Mouse (Mus musculus) left cerebral cortex, postnatal 25 days (tissue): Measurements from ENCODE around the gene Spink4. TPM values are rescaled to one million over a fixed set of nuclear protein-coding genes. Genes with fewer than 3 reads are reported as not detected.

Experiments
- DNase-seq, 2 experiments: peaks; one replicate each; pipeline ENCODE4 v3.0.0; 2022; ENCODE audit warnings: low spot score in 2 of 2, mixed read lengths in 1 of 2
- intact Hi-C: fragments of 180-260 bp; cut with DNase I; formaldehyde crosslinking; loops from one replicate; pipeline ENCODE4 v1.15.1; 2025
- total RNA-seq, 2 experiments: library from RNA; stranded (reverse); gene quantifications; 2 replicates each; pipeline ENCODE4 v1.2.3; 2021

Gene Spink4
- total RNA-seq, 2 experiments from 2014 or later, result not detected

- DNase-seq, result peak; percentile 95 to 99
- intact Hi-C loops, result no loop called here
Measured at GRCm38 (mm10) chr4:40948160-40948708, 28.4 kb downstream of the Spink4 start, which contains the start of the genes Bag1 and Chmp5. Bag1 (minus strand) TSS chr4:40948294. Chmp5 (plus strand) TSS chr4:40948407.

DNA sequence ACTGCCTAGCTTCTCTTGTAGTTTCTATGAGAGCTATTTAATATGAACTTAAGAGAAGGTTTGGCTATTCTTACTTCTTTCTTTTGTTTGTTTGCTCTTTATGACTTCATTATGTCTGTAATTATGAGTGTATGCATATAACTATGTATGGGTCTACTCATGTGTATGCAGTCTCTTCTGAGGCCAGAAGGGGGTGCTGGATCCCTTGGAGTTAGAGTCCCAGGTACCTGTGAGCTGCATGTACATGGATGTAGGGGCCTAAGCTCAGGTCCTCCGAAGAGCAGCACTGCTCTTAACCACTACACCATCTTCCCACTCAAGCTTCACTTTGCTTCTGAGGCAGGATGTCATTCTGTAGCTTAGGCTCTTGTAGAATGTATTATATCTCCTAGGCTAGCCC is 33.7 kb downstream of the Spink4 start:
- intact Hi-C loops, result no loop called here
- DNase-seq, result no peak

DNA sequence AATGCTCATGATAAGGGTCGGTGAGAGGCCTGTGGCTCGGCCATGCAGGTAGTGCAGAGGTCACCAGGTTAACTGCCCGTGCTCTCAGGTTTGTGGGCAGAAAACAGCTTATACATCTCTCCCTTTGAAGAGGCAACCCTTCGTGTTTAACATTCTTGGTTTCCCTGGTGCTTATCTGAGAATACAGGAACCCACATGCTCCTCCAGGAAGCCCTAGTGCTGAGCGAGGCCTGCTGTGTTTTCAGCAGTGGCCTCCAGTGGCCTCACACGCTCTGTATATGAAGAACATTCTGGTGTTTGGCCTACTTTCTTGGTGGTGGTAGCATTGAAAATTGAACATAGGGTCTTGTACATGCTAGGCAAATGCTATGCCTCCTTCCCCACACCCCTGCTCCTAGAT is 36.1 kb downstream of the Spink4 start:
- intact Hi-C loops, result no loop called here

DNA sequence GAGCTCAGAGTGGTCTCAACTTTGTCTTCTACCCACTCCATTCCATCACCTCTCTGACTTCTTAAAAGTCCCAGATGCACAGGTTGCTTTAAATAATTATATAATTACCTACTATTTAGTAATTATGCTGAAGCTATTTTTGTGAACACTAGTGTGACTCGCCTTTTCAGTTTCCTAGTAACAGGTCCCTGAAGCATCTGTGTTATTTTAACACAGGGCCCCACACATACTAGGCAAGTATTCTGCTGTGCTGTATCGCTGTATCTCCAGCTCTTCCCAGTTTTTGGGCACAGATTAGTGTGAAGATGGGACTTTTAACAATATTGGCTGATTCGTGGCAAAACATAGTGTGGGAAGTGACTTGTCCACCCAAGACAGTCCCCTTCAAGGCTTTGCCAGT is 43.7 kb downstream of the Spink4 start:
- no peak for DNase-seq
- intact Hi-C loops, result no loop called here

More for the DNA sequence above, 36.1 kb downstream of the Spink4 start:
- DNase-seq, result no peak

DNA sequence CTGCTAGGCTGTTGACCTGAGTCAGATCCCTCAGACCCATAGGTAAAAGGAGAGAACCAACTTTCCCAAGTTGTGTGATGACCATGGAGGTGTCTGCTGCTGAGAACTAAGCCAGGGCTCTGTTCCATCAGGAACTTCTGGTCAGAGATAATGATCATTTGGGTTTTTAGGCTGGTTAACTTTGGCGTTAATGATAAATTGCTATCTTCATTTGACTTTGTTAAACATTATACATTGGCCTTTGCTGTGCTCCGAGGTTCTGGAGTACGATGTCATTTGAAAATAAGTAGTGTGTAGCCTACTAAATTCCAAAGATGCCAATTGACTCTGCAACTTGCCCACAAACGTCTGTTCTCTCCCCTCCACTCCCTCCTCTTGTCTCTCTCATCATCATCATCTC is 49.3 kb downstream of the Spink4 start:
- no peak for DNase-seq
- intact Hi-C loops, result no loop called here

DNA sequence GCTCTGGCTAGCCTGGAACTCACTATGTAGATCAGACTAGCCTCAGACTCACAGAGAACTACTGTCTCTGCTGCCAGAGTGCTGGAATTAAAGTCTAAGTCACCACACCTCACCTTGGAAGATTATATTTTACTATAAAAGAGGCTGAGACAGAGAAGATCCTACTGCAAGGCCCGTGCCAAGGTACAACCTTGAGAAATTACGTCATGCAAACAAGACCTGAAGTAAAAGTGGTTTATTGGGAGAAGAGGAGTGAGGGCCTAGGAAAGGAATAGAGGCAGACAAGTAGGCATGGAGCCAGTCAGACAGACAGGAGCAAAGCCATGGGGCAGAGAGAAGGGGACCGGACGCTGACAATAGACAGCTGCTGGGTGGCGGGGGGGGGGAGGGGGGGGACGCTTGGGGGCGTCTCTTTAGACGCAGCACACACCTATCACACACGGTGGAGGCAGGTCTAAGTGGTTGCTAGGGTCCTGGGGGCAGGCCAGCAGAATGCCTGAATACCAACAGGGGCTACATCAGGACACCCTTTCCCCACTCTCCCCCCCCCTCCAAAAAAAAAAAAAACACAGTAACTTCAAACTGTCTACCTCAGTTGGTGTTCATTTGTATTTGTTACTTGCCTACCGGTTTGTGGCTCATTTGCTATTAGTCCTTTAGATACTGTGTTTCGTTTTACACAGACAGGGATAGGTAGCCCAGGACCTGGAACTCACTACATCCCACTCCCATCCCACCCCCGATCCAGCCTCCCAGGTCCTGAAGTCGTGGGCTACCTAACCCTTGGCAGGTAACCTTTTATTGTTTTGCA is 50.1 kb downstream of the Spink4 start:
- no peak for DNase-seq
- intact Hi-C loops, result no loop called here

DNA sequence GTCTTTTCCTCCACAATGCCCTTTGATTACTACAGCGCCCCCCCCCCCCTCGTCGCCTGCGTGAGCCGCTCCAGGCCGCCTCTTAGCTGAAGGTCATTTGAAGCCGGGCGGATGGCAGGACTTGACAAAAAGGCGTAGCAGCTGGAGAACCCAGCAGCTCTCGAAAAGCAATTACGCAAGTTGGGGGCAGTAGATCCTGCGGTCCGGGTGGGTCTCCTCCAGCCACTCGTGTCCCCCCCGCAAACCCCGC is 50.7 kb downstream of the Spink4 start:
- DNase-seq, result no peak
- intact Hi-C loops, result no loop called here

DNA sequence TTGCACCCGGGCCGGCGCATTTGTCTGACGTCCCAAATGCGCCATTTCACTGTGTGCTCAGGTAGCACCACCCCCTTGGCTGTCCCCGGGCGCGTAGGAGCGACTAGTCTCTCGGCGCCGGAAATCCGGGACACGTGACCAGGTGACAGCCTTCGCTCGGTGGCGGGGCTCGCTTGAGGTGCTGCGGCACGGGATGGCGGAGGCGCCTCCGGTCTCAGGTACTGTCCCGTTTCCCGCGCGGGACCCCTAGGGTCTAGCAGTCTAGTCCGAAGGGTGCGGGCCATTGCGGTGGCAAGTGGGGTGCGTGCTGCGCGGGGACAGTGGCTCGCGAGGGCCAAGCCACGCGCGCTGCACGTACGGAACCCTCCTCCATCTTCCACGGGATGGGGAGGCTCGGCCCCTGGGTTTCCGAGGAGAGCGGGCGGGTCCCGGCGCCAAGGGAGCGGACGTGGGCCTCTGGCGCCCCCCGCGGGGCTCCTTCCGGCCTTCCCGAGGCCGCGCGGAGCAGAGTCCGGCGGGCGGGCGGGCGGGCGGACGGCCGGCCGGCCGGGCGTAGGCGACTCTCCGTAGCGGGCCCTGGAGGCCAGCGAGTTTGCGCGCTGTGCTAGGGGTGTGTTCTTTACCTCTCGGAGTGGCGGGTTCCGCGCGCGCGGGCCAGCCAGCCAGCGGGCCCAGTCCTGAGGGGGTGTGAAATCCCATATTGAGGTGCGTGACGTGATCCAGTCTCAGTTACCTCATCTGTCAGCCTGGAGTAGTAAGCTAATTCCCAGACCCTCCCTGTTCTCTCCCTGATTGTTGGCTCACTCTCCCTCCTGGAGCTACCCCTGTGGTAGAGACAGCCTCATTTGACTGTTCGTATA is 51.2 kb downstream of the Spink4 start, which contains the start of gene Nfx1:
TSS of gene Nfx1 (plus strand) at position 65 of the 860 bp plus-strand sequence.
- peak; percentile 96 to 98 for DNase-seq
- intact Hi-C loops, result no loop called here

- intact Hi-C loops, result no loop called here
Measured at GRCm38 (mm10) chr4:40971744-40972143, 51.9 kb downstream of the Spink4 start.

DNA sequence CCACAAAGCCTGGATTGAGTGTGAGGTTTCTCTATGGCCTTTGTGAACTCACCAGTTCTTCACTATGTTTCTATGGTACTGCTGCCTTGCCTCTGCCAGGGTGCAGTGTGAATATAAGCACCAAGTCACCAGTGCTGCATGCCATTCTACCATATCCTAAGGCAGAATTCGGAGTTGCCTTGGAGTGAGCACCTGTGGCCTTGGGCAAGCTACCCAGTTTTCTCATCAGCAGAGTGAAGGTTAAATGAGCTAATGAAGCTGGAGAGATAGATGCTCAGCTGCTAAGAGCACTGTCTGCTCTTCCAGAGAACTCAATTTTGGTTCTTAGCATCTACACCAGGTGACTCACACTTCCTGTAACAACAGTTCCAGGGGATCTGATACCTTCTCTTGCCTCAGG is 54.2 kb downstream of the Spink4 start:
- intact Hi-C loops, result no loop called here
- DNase-seq, result no peak

More at GRCm38 (mm10) chr4:40971744-40972143, 51.9 kb downstream of the Spink4 start:
- DNase-seq, result no peak

GRCm38 (mm10) chr4:40975678-40976077 is 55.8 kb downstream of the Spink4 start:
- no peak for DNase-seq
- intact Hi-C loops, result no loop called here

DNA sequence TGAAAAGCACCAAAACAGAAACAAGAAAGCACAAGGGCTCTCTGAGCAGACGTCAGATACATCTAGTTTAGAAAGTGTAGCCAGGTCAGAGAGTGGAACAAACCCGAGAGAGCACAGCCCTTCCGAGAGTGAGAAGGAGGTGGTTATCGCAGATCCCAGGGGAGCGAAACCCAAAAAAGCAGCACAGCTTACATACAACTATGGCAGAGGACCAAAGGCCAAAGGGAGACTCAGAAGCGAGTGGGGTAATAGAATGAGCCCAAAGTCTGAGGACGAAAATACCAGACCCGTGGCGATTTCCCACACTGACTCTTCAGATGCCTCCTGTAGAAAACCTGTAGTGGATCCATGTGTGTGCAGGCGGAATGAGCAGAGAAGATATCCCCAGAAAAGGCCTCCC is 56.8 kb downstream of the Spink4 start:
- no peak for DNase-seq
- intact Hi-C loops, result no loop called here

DNA sequence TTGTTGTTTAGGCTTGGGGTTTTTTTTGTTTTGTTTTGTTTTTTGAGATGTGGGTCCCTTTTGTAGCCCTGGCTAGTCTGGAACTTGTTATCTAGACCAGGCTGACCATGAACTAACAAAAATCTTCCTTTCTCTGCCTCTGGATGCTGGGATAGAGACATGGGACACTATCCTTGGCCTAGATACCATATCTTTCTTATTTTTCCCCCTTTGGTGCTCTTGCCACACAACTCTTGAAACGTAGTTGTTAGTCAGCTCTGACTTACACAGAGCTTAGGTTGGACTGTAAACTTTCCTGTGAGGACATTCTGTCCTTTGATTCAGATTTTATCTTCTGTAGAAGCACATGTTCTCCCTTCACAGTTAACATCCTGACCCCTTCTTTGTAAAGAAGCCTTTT is 59.6 kb downstream of the Spink4 start:
- intact Hi-C loops, result no loop called here
- DNase-seq, result no peak

Other genes with a start within 250 kb of the Spink4 start
- gene Aptx, start 216.9 kb upstream of the Spink4 start, total RNA-seq, result 10 to 100 TPM; 25.6 to 29.1 TPM
- gene Dnaja1, start 197.9 kb upstream of the Spink4 start, total RNA-seq, result 100 to 1,000 TPM; 316 to 320 TPM
- 10 to 100 TPM; 47.0 to 53.2 TPM for gene Smu1, start 162.1 kb upstream of the Spink4 start, total RNA-seq
- 1 to 10 TPM; 5.2 to 6.5 TPM for gene B4galt1, start 66.0 kb upstream of the Spink4 start, total RNA-seq
- gene Bag1, start 28.2 kb downstream of the Spink4 start, total RNA-seq, result 100 to 1,000 TPM; 172 to 178 TPM
- gene Chmp5, start 28.4 kb downstream of the Spink4 start, total RNA-seq, result 10 to 100 TPM; 81.2 to 83.2 TPM
- 10 to 100 TPM; 67.2 to 71.4 TPM for gene Nfx1, start 50.9 kb downstream of the Spink4 start, total RNA-seq
- not detected for gene Aqp7, start 128.1 kb downstream of the Spink4 start, total RNA-seq
- not detected for gene Aqp3, start 178.1 kb downstream of the Spink4 start, total RNA-seq
- gene Nol6, start 204.4 kb downstream of the Spink4 start, total RNA-seq, result 10 to 100 TPM; 80.2 to 89.6 TPM
- 10 to 100 TPM; 84.1 to 87.1 TPM for gene Ube2r2, start 215.7 kb downstream of the Spink4 start, total RNA-seq